Mouse (Mus musculus) left cerebral cortex, postnatal 14 days (tissue): ENCODE measurements around the gene Scube1. TPM values are rescaled to one million over a fixed set of nuclear protein-coding genes. Genes with fewer than 3 reads are reported as not detected.

ENCODE experiments used
- DNase-seq, 2 experiments: peaks; one replicate each; pipeline ENCODE4 v3.0.0; 2021 to 2022; ENCODE audit warnings: low spot score in 2 of 2, mixed read lengths in 1 of 2
- intact Hi-C: fragments of 180-260 bp; cut with DNase I; formaldehyde crosslinking; loops from one replicate; pipeline ENCODE4 v1.15.1; 2025
- total RNA-seq, 2 experiments: library from RNA; stranded (reverse); gene quantifications; 2 replicates each; pipeline ENCODE4 v1.2.3; 2021

Gene Scube1
- total RNA-seq, 2 experiments from 2014 or later = 58.6 to 65.6 TPM

- intact Hi-C loops = no loop called here
- DNase-seq = no peak
These were observed 141.2 kb downstream of the Scube1 start for GRCm38 (mm10) chr15:83583419-83584156.

DNA sequence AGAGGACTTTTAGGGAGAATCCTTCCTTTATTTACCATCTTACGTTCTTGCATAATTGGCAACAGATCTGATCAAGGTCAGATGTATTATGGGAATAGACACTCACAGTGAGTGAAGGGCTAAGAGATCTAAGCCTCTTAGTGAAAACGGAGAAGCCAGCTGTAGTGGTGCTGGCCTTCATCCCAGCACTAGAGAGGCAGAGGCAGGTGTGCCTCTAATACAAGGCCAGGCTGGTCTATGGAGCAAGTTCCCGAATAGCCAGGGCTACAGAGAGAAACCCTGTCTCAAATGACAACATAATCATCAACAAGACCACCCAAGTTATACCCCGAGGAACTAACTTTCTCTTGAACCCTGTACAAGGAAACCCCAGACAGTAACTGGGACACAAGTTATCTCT is 141.9 kb downstream of the Scube1 start:
- intact Hi-C loops = no loop called here
- no peak for DNase-seq

DNA sequence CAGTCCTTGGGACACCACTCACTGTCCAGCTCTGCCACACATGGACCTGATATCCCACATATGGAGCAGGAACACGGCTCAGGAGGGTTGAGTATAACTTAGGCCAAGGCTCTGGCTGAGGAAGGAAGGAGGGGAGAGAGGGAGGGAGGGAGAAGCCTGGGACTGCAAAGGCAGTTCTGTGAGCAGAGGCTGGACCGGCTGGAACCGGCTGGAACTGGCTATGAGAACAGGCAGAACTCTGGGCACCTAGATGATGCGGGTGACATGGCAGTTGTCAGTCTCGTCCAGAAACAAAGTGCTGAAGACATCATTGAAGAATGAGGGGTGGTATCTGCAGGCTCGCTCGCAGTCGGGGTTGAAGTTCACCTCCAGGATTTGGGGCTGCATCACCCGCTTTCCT is 148.2 kb downstream of the Scube1 start:
- DNase-seq = no peak
- intact Hi-C loops = no loop called here

- intact Hi-C loops = no loop called here
- DNase-seq = no peak
These were observed 149.3 kb downstream of the Scube1 start for GRCm38 (mm10) chr15:83575543-83575942.

DNA sequence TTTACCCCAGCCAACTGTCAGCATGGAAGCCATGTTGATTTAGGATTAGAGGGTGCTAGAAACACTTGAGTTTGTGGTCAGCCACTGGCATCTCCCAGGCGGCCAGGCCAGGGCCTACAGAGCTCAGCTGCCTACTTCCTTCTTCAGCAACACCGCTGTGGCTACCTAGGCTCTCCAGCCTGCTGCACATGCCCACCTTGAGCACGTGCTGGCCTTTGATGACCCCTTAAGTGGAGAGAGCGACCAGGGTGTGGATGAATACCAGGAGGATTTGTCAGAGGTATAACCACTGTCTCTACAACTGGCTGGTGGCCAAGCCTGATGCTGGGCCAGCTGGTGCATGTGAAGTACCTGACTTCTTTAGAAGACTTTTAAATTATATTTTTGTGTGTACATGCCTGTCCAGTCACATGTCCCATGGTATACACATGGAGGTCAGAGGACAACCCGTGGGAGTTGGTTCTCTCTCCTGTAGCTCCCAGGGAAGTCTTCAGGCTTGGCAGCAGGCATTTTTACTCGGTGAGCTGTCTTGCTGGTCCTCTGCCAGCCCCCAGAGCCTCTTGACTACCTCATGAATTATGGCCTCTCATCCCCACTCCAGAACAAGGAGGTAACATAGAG is 150.0 kb downstream of the Scube1 start:
- DNase-seq = no peak
- intact Hi-C loops = no loop called here

DNA sequence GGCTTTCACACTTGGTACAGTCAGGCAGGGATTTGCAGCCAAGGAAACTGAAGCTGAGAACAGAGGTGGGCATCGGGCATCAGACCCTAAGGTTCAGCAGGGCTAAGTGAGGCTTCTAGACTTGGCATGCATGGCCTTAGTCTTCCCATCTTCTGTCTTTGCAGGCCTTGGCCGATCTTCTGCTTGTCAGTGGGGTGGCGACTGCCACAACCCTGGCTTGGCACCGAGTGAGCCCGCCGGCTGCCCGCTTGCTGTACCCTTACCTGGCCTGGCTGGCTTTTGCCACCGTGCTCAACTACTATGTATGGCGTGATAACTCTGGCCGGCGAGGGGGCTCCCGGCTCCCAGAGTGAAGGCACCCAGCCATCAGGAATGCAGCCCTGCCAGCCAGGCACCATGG is 151.2 kb downstream of the Scube1 start:
- DNase-seq = no peak
- intact Hi-C loops = no loop called here

- no peak for DNase-seq
- intact Hi-C loops = no loop called here
These were observed 152.7 kb downstream of the Scube1 start for GRCm38 (mm10) chr15:83572132-83572531.

DNA sequence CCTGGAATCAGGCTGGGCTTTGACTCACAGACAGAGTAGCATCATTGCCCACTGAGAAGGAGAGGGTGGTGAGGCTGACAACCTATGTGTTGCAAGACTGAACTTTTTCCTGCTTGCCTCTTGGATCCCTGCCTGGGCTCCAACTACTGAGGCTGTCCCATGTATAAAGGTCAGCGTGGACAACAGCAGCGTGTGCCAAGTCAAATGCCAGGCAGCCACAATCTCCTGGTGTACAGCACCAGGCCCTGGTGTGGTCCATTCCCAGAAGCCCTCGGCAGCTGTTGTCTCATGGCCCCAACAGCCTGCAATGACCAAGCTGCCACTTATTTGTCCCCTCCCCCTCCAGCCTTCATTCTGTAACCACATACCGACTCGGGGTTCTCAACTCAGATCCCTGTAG is 153.2 kb downstream of the Scube1 start:
- intact Hi-C loops = no loop called here
- no peak for DNase-seq

GRCm38 (mm10) chr15:83570641-83571040 is 154.2 kb downstream of the Scube1 start:
- intact Hi-C loops = no loop called here
- DNase-seq = no peak

GRCm38 (mm10) chr15:83569682-83570081 is 155.1 kb downstream of the Scube1 start:
- intact Hi-C loops = no loop called here
- no peak for DNase-seq

GRCm38 (mm10) chr15:83568544-83568943 is 156.3 kb downstream of the Scube1 start:
- intact Hi-C loops = no loop called here

DNA sequence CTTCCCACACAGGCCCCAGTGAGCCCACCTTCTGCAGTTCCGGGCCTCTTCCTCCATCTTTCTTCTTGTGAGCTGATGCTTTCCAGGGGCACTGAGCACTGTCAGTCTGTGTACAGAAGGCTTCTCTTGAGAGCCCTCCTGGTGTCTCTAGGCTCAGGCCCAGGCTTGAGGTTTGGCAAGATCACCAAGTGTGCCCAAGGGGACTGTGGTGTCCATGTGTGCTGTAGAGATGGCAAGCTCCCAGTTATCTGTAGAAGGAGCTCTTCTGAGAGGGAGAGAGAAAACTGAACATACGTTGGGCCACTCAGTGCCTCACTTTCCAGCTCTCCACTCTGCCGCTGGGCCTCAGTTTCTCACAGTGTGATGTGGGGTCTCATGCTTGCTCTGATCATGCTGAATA is 157.1 kb downstream of the Scube1 start:
- intact Hi-C loops = no loop called here
- no peak for DNase-seq

More at GRCm38 (mm10) chr15:83568544-83568943, 156.3 kb downstream of the Scube1 start:
- no peak for DNase-seq

GRCm38 (mm10) chr15:83566006-83566405 is 158.8 kb downstream of the Scube1 start:
- no peak for DNase-seq
- intact Hi-C loops = no loop called here

GRCm38 (mm10) chr15:83565434-83565833 is 159.4 kb downstream of the Scube1 start:
- DNase-seq = no peak
- intact Hi-C loops = no loop called here

- DNase-seq = no peak
- intact Hi-C loops = no loop called here
These were observed 160.8 kb downstream of the Scube1 start for GRCm38 (mm10) chr15:83563857-83564651.

- DNase-seq = no peak
- intact Hi-C loops = no loop called here
These were observed 161.4 kb downstream of the Scube1 start, which contains the start of the genes Tspo and Mcat for GRCm38 (mm10) chr15:83563327-83563856. Gene Tspo (plus strand): TSS chr15:83563592. Gene Mcat (minus strand): TSS chr15:83563787.

GRCm38 (mm10) chr15:83562626-83563270 is 162.1 kb downstream of the Scube1 start:
- intact Hi-C loops = no loop called here
- peak; percentile 41 to 70 for DNase-seq

DNA sequence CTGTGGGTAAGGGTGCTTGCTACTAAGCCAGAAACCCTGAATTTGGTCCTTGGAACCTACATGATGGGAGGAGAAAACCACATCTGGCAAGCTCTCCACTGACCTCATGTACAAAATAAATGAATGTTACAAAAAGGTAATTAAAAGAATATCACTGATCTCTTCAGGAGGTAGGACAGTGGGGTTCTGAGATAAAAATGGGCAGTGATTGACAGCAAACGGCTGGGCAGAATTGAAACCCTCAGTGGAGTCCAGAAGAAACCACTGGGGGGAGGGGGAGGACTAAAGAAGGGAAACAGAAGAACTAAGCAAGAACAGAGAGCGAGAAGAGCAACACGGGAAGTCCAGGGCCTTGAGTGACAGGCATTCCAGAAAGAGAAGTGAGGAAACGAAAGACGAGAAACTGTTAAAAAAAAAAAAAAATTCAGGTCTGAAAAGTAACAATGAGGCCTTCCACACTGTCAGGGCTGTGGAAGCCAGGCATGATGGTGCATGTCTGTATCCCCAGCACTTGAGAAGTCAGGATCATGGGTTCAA is 163.8 kb downstream of the Scube1 start:
- intact Hi-C loops = no loop called here
- DNase-seq = no peak
